Mouse (Mus musculus): Measurements from ENCODE around the gene Clasp2.
"Not testable (repeated sequence)": the region's sequence is repeated elsewhere in the genome, so short reads cannot be mapped to it uniquely, and the experiment has no call there.

Gene Clasp2

DNA sequence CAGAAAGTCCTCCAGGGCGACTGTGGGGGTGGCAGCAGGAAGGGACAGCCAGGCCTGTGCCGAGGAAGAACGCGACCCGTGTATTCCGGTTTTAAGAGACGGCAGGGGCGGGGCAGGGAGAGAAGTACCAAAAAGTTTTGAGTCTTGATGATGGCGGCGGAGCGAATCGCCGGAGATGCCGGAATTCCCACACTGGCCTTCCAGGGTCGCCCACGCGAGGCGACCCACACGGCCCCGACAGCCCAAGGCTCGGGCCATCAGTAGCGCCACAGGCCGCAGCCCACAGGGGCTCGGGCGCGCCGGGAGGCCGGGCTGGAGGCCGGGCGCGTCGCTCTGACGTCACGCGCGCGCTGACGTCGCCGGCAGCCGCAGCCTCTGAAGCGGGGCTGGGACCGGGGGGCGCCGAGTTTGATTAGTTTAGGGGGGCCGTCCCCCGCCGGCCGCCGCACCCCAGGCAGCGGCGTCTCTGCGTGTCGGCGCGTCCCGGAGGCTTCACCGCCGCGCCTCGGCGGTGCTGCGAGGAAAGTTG is at the start of gene Clasp2:
TSS of gene Clasp2 (plus strand) at position 366 of the 529 bp plus-strand sequence.
- peak; percentile 71 for DNase-seq (ENCODE audit: low read depth, low spot score)

DNA sequence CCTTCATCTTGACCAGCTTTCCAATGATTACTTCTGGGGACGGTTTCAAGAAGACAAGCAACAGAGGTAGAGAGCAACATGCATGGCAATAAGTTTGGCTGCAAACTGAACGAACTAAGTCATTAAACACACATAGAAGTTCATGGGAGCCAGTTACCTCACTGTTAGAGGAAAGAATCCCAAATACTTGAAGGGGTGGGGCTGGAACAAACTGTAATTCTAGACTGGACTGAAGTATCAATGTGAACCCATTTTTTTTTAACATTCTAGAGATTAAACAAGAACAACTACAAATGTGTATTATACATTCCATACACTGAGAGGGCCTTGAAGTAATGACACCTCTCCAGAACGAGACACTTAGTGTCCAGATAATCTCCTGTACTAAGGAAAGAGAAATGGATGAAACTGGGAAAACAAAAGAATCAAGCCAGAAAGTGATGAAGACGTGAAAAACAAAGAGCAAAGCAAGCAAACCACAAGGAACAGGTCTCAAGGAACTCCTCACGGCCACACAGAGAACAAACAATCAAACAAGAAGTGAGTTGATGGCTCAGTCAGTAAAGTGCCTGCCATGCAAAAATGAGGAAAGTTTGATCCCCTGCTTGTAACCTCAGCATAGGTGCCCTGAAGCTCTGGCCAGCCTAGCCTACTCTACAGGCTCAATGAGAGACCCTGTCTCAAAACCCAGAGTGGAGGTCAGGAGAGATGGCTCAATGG is 39.7 kb upstream of the Clasp2 start:
- no peak for DNase-seq (ENCODE audit: low read depth, low spot score)

DNA sequence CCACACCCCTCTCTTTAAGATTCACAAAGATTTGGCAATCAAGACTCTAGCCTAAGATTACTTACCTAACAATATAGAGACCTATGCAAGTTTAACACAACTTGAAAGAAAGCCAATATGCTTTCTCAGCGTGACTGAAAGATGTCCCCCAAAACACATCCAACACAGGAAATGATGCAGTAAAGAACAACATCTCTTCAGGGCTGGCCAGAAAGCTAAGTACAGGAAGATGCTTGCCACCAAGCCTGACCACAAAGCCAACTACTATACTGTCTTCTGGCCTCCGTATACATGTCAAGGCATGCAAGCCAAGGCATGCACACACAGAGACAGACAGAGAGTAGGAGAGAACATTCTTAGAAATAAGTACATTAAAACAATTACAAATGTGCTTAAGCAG is 35.2 kb upstream of the Clasp2 start:
- no peak for DNase-seq (ENCODE audit: low read depth, low spot score)

DNA sequence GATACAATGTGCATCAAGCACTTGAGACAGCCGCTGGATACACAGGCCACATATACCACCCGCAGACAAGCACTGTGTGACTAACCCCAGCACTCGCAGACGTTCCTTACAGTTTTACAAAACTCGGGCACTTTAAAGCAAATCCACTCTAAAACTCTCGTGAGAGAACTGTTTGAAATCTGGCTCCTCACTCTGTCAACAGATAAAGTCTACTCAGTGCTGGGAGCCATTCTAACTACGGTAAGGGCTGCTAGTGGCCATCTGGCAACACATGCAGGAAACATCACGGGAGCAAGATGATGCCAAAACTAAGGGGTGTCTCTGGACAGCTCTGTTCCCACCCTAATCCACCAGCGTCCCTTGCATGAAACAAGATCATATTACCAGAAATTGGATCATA is 34.4 kb upstream of the Clasp2 start:
- no peak for DNase-seq (ENCODE audit: low read depth, low spot score)

DNA sequence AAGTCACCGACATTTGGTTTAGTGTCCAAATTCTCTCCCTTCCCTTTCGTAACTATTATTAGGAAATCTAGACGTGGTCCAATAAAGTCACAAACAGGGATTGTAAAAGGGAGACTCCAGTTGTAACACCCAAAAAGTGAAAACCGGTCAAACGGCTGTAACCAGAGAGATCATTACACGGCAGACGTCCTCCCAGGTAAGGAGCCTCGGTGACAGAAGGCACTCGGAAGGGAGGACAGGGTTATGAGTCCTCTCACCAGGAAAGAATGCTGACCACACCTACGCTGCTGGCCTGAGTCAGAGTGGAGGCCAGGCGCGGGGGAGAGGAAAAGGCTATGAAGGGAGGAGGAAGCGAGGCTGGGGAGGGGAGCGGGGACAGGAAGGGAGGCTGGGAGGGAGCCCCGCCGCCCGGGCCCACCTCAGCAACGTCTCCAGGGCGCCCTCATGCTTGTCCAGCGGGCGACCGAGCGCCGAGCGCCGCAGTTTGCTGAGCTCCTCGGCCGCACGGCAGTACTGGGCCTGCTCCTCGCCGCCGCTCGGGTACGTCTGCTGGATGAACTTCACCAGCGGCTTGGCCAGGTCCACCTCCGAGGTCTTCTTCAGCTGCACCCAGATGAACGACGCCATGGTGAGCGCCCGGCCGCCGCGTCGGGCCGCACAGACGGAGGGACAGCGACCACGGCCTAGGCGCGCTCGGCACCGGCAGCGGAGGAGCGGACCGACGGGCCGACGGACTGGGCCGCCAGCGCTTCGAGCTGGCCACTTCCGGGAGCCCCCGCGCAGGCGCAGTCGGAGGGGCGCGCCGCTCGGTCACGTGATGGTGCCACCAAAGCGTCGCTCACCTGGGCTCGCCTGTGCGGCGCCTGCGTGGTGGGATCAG is 33.6 kb upstream of the Clasp2 start, which contains the start of gene Pdcd6ip:
TSS of gene Pdcd6ip (minus strand) at position 779 of the 880 bp plus-strand sequence.
- DNase-seq (ENCODE audit: low read depth, low spot score): peak; percentile 89

DNA sequence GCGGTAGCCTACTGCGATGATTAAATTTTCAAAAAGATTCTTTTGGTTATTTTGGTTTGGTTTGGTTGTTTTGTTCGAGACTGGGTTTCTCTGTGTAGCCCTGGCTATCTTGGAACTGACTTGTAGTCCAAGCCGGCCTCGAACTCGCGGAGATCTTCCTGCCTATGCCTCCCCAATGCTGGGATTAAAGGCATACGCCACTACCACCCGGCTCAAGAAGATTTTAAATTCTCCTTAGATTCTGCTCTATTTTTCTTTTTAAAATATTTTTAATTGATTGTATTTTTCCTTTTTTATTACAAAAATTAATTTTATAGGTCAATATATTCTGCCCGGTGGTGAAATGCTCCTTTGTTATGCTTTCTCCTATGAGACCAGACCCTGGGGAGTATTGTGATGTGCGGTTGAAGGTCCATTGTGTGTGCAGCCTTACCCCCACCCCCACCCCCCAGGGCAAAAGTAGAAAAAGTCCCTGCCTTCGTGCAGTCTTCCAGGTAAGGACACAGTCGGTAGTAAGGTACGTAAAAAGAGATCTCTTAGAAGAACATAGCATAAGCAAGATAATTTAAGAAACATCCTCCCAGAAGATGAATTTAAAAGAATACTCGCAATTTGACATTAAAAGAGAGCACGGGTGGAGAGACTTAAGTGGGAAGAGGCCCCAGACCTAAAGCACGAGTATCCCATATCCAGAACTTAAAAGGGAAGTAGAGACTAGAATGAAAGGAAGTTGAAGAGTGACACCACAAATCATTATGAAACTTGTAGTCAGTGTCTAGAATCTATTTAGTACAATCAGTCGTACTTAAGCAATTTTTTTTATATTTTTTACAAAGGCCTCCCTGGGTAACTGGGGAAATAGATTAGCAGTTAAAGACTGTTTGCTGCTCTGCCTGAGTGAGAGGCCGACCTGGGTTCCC is 32.7 kb upstream of the Clasp2 start:
- no peak for DNase-seq (ENCODE audit: low read depth, low spot score)

DNA sequence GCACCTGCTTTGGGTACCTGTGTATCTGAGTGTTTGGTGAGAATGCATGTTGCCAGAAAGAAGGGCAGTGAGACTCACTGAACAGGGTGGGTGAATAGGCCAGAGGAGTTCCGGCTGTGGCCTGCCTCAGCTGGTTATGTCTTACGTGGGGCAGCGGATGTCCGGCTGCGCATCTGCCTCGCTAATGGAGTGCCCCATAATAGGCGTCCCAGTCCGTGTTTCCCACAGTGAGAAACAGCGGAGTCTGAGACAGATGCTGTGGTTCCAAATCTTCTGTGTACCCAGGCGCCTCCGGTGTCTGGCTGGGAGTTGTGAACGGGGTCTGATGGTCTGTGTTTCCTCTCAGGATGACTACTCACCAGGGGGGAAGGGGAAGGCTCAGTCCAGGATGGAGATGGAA is 30.4 kb upstream of the Clasp2 start:
- DNase-seq (ENCODE audit: low read depth, low spot score): no peak

DNA sequence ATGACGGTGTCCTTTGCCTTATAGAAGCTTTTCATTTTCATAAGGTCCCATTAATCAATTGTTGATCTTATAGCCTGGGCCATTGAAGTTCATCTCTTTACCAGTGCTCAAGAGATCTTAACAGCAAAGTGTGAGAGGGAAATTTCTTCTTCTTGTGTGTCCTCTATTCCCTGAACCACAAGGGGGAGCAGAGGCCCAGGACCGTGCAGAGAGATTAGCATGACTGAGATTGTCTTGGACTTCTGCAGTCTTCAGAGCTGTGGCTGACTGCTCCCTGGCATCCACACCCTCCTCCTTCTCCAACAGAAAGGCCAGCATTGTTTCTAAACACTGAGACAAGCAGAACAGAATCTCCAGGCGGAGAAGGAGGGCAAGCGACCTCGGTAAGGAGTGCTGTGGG is 22.2 kb upstream of the Clasp2 start:
- DNase-seq (ENCODE audit: low read depth, low spot score): peak; percentile 25

DNA sequence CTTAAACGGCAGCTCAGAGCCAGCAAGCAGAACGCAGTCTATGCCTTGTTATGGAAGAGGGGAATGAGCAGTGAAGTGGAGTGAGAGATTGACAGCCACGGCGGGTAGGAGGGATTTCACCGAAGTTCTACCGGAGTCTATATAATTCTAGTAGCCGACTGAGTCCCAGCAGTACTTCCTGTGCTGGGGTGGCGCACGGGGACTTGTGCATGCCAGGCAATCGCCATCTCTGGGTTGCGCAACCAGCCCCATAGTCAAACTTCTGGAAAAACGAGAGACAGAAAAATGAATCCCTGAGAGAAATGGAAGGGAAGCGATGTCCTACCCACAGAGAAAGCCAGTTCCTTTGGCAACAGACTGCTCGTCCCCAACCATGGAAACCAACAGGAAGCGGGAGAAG is 16.6 kb upstream of the Clasp2 start:
- DNase-seq (ENCODE audit: low read depth, low spot score): no peak

DNA sequence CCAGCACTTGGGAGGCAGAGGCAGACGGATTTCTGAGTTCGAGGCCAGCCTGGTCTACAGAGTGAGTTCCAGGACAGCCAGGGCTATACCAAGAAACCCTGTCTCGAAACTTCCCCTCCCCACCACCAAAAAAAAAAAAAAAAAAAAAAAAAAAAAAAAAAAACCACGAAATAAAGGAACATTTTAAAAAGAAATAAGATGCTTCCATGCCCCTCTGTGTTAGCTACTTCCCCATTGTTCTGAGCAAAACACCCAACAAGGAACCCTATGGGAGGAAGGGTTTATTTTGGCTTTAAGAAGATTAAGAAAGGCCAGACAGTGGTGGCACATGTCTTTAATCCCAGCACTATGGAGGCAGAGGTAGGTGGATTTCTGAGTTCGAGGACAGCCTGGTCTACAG is 15.7 kb upstream of the Clasp2 start:
- not testable (repeated sequence) for DNase-seq (ENCODE audit: low read depth, low spot score)

DNA sequence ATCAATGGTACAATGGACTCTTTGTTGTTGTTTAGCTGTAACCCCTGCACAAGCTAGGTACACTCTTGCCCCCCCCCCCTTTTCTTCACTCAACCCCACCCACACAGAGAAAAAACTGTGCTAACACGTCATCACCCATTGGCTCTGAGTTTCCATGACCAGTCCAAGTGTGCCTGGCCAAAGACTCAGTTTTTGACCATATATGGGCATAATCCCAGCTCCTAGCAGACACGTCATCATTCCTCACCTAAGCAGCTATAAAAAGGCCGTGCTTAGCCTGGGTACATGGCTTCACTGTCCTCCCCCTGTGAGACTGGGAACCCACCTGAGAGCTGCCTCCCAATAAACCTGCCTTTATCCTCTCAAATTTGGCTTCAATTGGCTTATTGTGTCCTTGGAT is 15.1 kb upstream of the Clasp2 start:
- DNase-seq (ENCODE audit: low read depth, low spot score): no peak

DNA sequence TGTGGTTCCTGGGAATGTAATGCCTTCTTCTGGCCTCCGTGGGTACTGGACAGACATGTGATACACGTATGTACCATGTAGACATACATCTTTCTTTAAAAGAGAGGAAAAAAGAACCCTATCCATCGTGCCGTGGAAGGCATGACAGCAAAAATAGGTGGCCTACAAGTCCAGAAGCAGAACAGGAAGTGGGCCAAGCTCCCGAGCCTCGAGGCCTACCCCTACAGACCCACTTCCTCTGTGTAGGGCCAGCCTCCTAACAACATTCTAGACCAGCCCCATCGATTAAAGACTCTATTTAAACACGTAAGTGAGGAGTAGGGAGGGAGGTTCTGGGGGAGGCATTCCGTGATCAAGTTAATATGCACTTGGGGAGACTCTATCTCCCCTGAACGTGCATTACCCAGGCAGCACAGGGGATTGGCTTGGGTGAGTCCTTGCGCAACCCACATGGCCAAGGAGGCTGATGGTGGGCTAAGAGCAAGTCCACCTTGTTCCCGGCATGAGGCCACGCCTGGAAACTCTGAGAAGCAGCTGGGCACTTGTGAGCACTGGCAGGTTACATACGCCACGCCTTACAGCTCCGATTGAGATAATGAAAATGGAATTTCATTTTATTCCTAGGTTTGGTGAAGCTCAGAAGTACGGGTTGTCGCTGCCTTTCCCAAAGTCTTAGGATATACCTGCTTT is 14.1 kb upstream of the Clasp2 start:
- DNase-seq (ENCODE audit: low read depth, low spot score): no peak

DNA sequence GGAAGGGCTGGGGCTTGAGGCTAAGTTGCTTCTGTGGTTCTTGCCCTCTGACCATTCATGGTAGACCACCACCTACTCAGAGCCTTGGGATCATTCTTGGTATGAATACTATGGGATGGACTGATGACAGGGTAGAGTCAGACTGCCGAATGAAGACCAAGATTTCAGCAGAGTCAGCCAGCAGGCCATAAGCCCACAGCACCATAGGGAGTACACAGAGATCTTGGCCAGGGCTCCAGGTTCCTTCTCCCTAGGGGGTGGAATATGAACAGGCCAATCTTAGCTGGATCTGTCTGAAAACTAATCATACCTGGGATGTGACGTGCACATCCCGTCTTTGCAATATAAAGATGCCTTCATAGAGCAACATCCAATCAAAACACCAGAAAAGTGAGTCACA is 9.7 kb upstream of the Clasp2 start:
- DNase-seq (ENCODE audit: low read depth, low spot score): no peak

DNA sequence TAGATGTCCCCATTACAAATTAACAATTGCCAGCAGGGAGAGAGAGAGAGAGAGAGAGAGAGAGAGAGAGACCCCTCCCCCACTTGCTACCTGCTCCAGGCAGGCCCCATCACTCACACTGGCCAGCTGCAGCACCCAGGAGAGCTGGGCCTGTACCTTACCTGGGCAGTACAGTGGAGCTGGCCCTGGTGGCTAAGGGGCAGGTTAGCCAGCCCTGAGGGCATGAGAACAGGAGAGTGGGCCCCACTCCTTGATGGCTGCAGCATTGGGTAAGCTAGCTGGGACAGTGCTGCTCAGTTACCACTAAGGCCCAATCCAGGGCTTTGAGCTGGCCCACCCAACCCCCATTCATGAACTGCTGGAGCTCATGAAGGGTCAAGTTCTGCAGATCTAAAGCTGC is 5.4 kb upstream of the Clasp2 start:
- no peak for DNase-seq (ENCODE audit: low read depth, low spot score)

DNA sequence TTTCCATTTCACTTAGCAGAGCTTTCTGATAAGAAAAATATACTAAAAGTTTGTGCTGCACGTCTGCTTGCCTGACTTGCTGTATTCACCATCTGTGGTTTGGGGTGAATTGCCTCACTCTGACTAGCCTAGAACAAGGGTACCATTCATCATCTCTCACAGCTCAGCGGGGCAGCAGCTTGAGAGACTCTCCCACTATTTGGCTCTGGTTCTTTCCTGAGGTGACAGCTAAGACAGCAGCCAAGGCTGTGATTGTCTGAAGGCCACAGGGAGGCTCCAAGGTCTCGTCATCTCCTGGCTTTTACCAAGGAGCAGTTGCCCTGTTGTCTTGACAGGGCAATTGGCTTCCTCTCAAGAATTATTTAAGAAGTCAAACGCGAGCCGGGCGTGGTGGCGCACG is 3.3 kb upstream of the Clasp2 start:
- DNase-seq (ENCODE audit: low read depth, low spot score): no peak

DNA sequence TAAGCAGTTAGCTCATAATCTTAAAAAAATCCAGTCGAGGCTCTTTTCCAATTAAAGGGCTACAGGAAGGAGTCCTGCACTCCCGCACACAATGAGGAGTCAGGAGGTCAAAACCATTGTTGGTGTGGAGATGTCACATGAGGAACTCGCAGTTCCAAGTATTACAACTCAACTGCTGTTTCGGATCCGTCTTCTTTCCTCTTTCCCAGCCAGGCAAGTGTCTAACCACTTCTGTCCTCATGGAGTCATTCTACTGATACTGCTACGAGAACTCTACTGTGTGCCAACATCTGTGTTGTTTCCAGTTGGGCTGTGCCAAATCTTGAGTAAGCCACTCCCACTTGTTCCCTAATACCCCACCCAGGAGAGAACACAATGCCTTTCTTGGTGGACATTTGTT is 2.3 kb upstream of the Clasp2 start:
- DNase-seq (ENCODE audit: low read depth, low spot score): no peak

DNA sequence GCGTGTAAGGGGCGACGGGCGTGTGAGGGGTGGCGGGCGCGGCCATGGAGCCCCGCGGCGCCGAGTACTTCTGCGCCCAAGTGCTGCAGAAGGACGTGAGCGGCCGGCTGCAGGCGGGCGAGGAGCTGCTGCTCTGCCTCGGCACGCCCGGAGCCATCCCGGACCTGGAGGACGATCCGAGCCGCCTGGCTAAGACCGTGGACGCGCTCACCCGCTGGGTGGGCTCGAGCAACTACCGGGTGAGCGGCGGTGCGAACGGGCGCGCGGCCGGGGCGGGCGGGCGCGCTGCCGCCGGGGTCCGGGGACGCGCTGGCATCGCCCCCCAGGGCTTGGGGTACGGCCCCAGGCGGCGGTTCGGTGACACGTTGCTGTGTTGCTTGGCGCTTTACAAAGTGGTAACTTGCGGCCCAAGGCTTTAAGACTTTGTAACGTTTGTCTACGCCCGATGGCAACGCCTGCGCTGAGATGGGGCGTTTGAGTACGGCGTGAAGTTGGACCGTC is 414 bp downstream of the Clasp2 start:
- DNase-seq (ENCODE audit: low read depth, low spot score): peak; percentile 25

DNA sequence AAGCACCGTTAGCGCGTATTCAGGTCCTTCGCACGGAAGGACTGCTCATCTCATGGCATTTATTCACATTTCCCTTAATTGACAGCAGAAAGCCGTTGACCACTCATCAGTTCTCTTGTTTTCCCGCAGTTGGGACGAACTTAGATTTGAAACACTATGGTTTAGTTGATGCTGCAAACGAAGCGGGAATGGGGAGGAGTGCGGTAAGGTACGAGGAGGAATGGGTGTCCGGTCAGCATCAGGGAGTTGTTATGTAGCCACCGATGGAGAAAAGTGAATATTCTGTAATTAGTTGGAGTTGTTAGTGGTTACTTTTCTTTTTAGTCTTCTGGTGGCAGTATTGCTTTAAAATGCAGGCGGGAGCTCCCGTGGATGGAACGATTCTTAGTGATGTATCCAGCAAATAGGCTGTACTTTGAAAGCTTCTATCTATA is 1.1 kb downstream of the Clasp2 start:
- no peak for DNase-seq (ENCODE audit: low read depth, low spot score)

DNA sequence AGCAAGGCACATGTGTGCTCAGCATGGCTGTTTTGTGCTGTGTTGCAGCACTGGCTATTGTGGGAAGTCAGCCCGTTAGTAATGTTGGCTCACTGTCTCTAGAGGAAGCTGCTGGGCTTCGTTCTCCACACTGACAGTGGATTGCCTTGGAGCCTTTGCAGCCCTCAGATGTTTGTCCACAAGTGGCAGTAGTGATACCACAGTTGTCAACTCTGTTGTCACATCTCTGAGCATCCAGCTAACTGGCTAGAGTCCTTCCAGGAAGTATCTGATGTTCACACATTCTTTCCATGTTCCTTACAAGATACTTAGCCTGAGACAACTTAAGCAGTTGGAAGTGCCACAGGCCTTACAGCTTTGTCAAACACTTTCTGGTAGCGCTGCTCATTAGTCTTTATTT is 2.0 kb downstream of the Clasp2 start:
- no peak for DNase-seq (ENCODE audit: low read depth, low spot score)

DNA sequence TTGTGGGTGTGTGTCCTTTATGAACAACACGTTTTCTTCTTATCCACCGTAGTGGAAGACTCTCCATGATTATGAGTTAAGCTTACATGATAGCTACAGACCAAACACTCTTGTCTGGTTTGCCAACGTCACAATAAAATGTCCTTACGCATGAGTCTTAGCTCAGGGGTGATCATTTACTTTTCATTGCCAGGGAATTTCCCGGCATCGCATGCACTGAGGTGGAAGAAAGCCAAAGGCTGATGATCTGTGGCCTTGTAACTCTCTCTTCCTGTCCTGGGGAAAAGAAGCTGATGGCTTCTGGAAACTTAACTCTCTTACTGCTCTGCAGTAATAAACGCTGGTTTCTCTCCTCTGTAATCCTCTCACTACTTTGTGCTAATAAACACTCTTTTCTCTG is 8.1 kb downstream of the Clasp2 start:
- DNase-seq (ENCODE audit: low read depth, low spot score): no peak

Data from forelimb bud, embryonic 11.5 days (tissue).